Mouse (Mus musculus) bone marrow macrophage, adult 2 months (primary cell): ENCODE data around the gene Sh2d3c.

Experiments used
- CTCF ChIP-seq: IDR thresholded peaks from 2 replicates; pipeline ENCODE4 v1.5.1; 2012; ENCODE audit warnings: low read depth, mild to moderate bottlenecking, low read length, moderate library complexity
- POLR2A ChIP-seq: IDR thresholded peaks from 2 replicates; pipeline ENCODE4 v1.6.1; 2012; ENCODE audit warnings: mild to moderate bottlenecking, low read depth, low read length, borderline replicate concordance

- no peak for TF ChIP-seq CTCF
- TF ChIP-seq POLR2A, result no peak
These were observed 66.3 kb downstream of the Sh2d3c start for GRCm38 (mm10) chr2:32787176-32787575.
